Mouse (Mus musculus) left cerebral cortex, postnatal 36 days (tissue): ENCODE measurements around the gene Rinl. TPM values are rescaled to one million over a fixed set of nuclear protein-coding genes. Genes with fewer than 3 reads are reported as not detected.

Experiments used
- DNase-seq, 2 experiments: peaks; one replicate each; pipeline ENCODE4 v3.0.0; 2021 to 2022; ENCODE audit warnings: low spot score in 2 of 2, mixed read lengths in 1 of 2
- intact Hi-C: fragments of 180-260 bp; cut with DNase I; formaldehyde crosslinking; loops from one replicate; pipeline ENCODE4 v1.15.1; 2025
- total RNA-seq, 2 experiments: library from RNA; stranded (reverse); gene quantifications; 2 replicates each; pipeline ENCODE4 v1.2.3; 2021

The Rinl gene
- total RNA-seq, 2 experiments from 2014 or later = 2.3 to 3.1 TPM

DNA sequence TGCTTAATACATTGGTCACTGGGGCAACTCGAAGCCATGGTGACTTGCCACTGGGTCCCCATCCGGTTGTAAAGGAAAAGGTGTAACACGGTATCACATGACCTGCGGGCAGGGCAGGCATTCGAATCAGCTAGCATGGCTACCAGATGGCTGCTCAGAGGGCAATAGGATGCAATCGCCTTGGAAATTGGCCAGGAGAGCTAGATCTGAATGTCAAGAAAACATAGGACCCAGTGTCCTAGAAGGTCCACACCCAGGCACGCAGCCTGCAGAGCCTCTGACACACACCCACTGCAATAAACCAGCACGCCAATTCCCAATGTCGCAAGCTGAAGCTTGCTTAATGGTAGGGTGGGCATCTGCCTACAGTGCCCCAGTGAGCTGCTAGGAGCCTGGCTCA is 49.6 kb downstream of the Rinl start:
- DNase-seq = no peak
- intact Hi-C loops = no loop called here

DNA sequence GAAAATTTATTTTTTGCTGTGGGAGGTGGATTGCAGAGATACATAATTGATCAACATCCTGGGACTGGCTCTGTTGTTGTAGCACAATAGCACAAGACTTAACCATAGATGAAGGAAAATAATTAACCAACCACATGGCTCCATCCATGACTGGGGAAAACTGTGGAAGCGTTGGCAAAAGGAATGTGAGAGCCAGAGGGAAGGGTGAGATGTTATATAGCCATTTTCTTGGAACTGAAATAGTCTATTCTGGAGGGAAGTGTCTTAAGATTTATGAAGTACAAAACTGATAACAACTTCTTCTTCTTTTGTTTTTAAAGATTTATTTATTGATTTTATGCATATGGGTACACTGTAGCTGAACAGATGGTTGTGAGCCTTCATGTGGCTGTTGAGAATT is 58.5 kb downstream of the Rinl start:
- intact Hi-C loops = no loop called here
- no peak for DNase-seq

Other genes starting within 250 kb of the Rinl start
- gene Sycn, start 248.1 kb upstream of the Rinl start, total RNA-seq = not detected
- gene Nccrp1, start 241.7 kb upstream of the Rinl start, total RNA-seq = under 1 TPM; 0.27 to 0.52 TPM
- gene Samd4b, start 190.8 kb upstream of the Rinl start, total RNA-seq = 10 to 100 TPM; 68.7 to 68.8 TPM
- gene Pak4, start 190.8 kb upstream of the Rinl start, total RNA-seq = 10 to 100 TPM in 1 of 2 experiments, 1 to 10 TPM in 1; 9.0 to 10.4 TPM
- 1 to 10 TPM in 1 of 2 experiments, under 1 TPM in 1; 0.99 to 1.5 TPM for gene Acp7, start 157.6 kb upstream of the Rinl start, total RNA-seq
- gene Fbxo27, start 96.1 kb upstream of the Rinl start, total RNA-seq = 10 to 100 TPM; 23.3 to 25.0 TPM
- gene Fbxo17, start 72.2 kb upstream of the Rinl start, total RNA-seq = 1 to 10 TPM; 2.0 TPM
- 10 to 100 TPM; 66.5 to 70.2 TPM for gene Mrps12, start 47.1 kb upstream of the Rinl start, total RNA-seq
- gene Sars2, start 47.0 kb upstream of the Rinl start, total RNA-seq = 10 to 100 TPM; 14.9 to 15.1 TPM
- gene Ccer2, start 32.8 kb upstream of the Rinl start, total RNA-seq = 1 to 10 TPM; 1.3 to 2.6 TPM
- gene Sirt2, start 22.2 kb upstream of the Rinl start, total RNA-seq = 100 to 1,000 TPM; 142 to 169 TPM
- 10 to 100 TPM; 34.7 to 38.9 TPM for gene Nfkbib, start 21.5 kb upstream of the Rinl start, total RNA-seq
- 100 to 1,000 TPM; 414 to 415 TPM for gene Hnrnpl, start 19.6 kb downstream of the Rinl start, total RNA-seq
- 10 to 100 TPM; 45.0 to 47.8 TPM for gene Ech1, start 36.2 kb downstream of the Rinl start, total RNA-seq
- 1 to 10 TPM; 1.2 to 5.0 TPM for gene Lgals4, start 44.9 kb downstream of the Rinl start, total RNA-seq
- not detected for gene Lgals7, start 74.9 kb downstream of the Rinl start, total RNA-seq
- 1 to 10 TPM in 1 of 2 experiments, under 1 TPM in 1; 0.72 to 1.4 TPM for gene Capn12, start 92.5 kb downstream of the Rinl start, total RNA-seq
- gene Actn4, start 173.4 kb downstream of the Rinl start, total RNA-seq = 100 to 1,000 TPM; 180 to 203 TPM
- 100 to 1,000 TPM; 169 to 194 TPM for gene Eif3k, start 192.9 kb downstream of the Rinl start, total RNA-seq
- 1 to 10 TPM; 1.6 to 1.9 TPM for gene Map4k1, start 193.1 kb downstream of the Rinl start, total RNA-seq